In genomic region chr9:48756261-48756812, GRCm38 (mm10) we compare ENCODE assay signal across 11 mouse cellular contexts.
A peak's percentile ranks its signal among the peaks of the same experiment; 100 is the strongest.
DNase-seq lines count a peak whose midpoint lies in the region; ATAC-seq and TF ChIP-seq lines count a peak whose summit lies in the region.
"Had no signal": no experiment of that assay in that cellular context is flagged by ENCODE, and none has a peak within 500 bp of the region (broad histone marks: within the 10 kb centered on the region; RNA-seq: fewer than 3 reads in every experiment).

No protein-coding gene starts in this region.

- peaks cover 38% of the 10 kb centered on the region for H3K4me1 ChIP-seq in heart, adult 2 months (ENCODE audit: control insufficient read depth, insufficient read depth, low read length)
- peaks cover 34% of the 10 kb centered on the region for H3K4me1 ChIP-seq in embryonic facial prominence, embryonic 12.5 days
- peaks cover 13% of the 10 kb centered on the region; the same call in 1 of the 2 replicates for H3K4me1 ChIP-seq in hindbrain, postnatal 0 days (ENCODE audit: insufficient read depth, low read length)
- peaks cover 6% of the 10 kb centered on the region; the same call in 1 of the 2 replicates for H3K4me1 ChIP-seq in midbrain, postnatal 0 days (ENCODE audit: insufficient read depth, low read length)

- H3K27me3 ChIP-seq in heart, adult 2 months (ENCODE audit: control insufficient read depth, insufficient read depth, low read length): no peaks in the 10 kb centered on the region
- H3K27me3 ChIP-seq in embryonic facial prominence, embryonic 12.5 days: no peaks in the 10 kb centered on the region
- H3K27me3 ChIP-seq in hindbrain, postnatal 0 days (ENCODE audit: insufficient read depth, low read length): no peaks in the 10 kb centered on the region
- no peaks in the 10 kb centered on the region for H3K27me3 ChIP-seq in midbrain, postnatal 0 days (ENCODE audit: insufficient read depth, low read length)
- H3K27me3 ChIP-seq: megakaryocyte, embryonic 14.5 days had no signal

- no peak for TF ChIP-seq CTCF in heart, adult 2 months (IDR thresholded peaks at IDR 0.05)
- TF ChIP-seq CTCF in hindbrain, postnatal 0 days (IDR thresholded peaks at IDR 0.05; ENCODE audit: low read depth): no peak
- TF ChIP-seq CTCF in midbrain, postnatal 0 days (IDR thresholded peaks at IDR 0.05): no peak

- no peak for ATAC-seq in embryonic facial prominence, embryonic 12.5 days (ENCODE audit: insufficient number of reproducible peaks, insufficient read depth, low FRiP score, low TSS enrichment)
- ATAC-seq in hindbrain, postnatal 0 days: peak; percentile 46
- ATAC-seq in midbrain, postnatal 0 days (ENCODE audit: low FRiP score): no peak
- ATAC-seq: intestine, postnatal 0 days had no signal

- no peak for DNase-seq in heart, adult 2 months
- DNase-seq in heart, adult 18-20 months: no peak
- DNase-seq in hindbrain, postnatal 0 days (ENCODE audit: low spot score): peak; percentile 56
- DNase-seq in midbrain, postnatal 0 days (ENCODE audit: low spot score): peak; percentile 58
- DNase-seq in kidney, postnatal 36 days: no peak
- no peak for DNase-seq in right cerebral cortex, postnatal 10 days (ENCODE audit: low spot score in 2 of 2)
- DNase-seq in heart, adult 8-10 months (ENCODE audit: low spot score): no peak
- DNase-seq: liver, embryonic 13.5 days had no signal

- TF ChIP-seq EP300 in heart, adult 2 months (IDR thresholded peaks at IDR 0.05; ENCODE audit: insufficient read depth, low read depth, low read length): no peak

- no peak for TF ChIP-seq POLR2A in heart, adult 2 months (IDR thresholded peaks at IDR 0.05; ENCODE audit: insufficient read depth, low read depth, low read length)

- peaks cover 10% of the 10 kb centered on the region; the same call in 1 of the 2 replicates for H3K79me2 ChIP-seq in heart, adult 2 months (replicated peaks; ENCODE audit: control insufficient read depth, insufficient read depth, low read length)

- H3K36me3 ChIP-seq in heart, adult 2 months (ENCODE audit: control insufficient read depth, insufficient read depth, low read length): peaks cover 38% of the 10 kb centered on the region
- H3K36me3 ChIP-seq in embryonic facial prominence, embryonic 12.5 days: no peaks in the 10 kb centered on the region
- H3K36me3 ChIP-seq in hindbrain, postnatal 0 days (ENCODE audit: insufficient read depth, low read length): no peaks in the 10 kb centered on the region
- H3K36me3 ChIP-seq in midbrain, postnatal 0 days (ENCODE audit: insufficient read depth, low read length): no peaks in the 10 kb centered on the region
- H3K36me3 ChIP-seq: liver, embryonic 13.5 days had no signal

- no peaks in the 10 kb centered on the region for H3K9me3 ChIP-seq in embryonic facial prominence, embryonic 12.5 days
- no peaks in the 10 kb centered on the region for H3K9me3 ChIP-seq in hindbrain, postnatal 0 days (ENCODE audit: low read length)
- H3K9me3 ChIP-seq in midbrain, postnatal 0 days (ENCODE audit: low read length): no peaks in the 10 kb centered on the region
- H3K9me3 ChIP-seq: liver, embryonic 13.5 days; megakaryocyte, embryonic 14.5 days had no signal

- H3K4me2 ChIP-seq in embryonic facial prominence, embryonic 12.5 days (replicated peaks): no peak overlapping the region
- no peak overlapping the region for H3K4me2 ChIP-seq in hindbrain, postnatal 0 days (ENCODE audit: low read depth, low read length)
- no peak overlapping the region for H3K4me2 ChIP-seq in midbrain, postnatal 0 days (ENCODE audit: low read depth, low read length, poor library complexity, severe bottlenecking)
- H3K4me2 ChIP-seq: liver, embryonic 13.5 days had no signal

- H3K4me3 ChIP-seq in heart, adult 2 months: no peak overlapping the region
- no peak overlapping the region for H3K4me3 ChIP-seq in embryonic facial prominence, embryonic 12.5 days
- no peak overlapping the region for H3K4me3 ChIP-seq in hindbrain, postnatal 0 days (ENCODE audit: low read length)
- H3K4me3 ChIP-seq in midbrain, postnatal 0 days (ENCODE audit: low read depth, low read length): no peak overlapping the region
- H3K4me3 ChIP-seq: liver, embryonic 13.5 days; megakaryocyte, embryonic 14.5 days had no signal

- H3K9ac ChIP-seq in heart, adult 2 months (ENCODE audit: low read depth, low read length): no peak overlapping the region
- no peak overlapping the region for H3K9ac ChIP-seq in embryonic facial prominence, embryonic 12.5 days
- H3K9ac ChIP-seq in hindbrain, postnatal 0 days (replicated peaks; ENCODE audit: low read length): 0 out of 2 replicates have a peak overlapping the region, but pooled peaks have one; percentile 1
- no peak overlapping the region for H3K9ac ChIP-seq in midbrain, postnatal 0 days (replicated peaks; ENCODE audit: low read length, poor library complexity, severe bottlenecking)
- H3K9ac ChIP-seq: liver, embryonic 13.5 days had no signal

- WGBS in heart, adult 2 months: 75% methylated on average over 10 of the region's 10 CpGs
- 46% methylated on average over 10 of the region's 10 CpGs for WGBS in embryonic facial prominence, embryonic 12.5 days
- WGBS in hindbrain, postnatal 0 days: 27% methylated on average over 10 of the region's 10 CpGs
- WGBS in midbrain, postnatal 0 days: 24% methylated on average over 10 of the region's 10 CpGs

- intact Hi-C loops in heart, adult 2 months (cut with DNase I): no loop called here

- peak overlapping the region; percentile 43 for H3K27ac ChIP-seq in heart, adult 2 months
- H3K27ac ChIP-seq in embryonic facial prominence, embryonic 12.5 days: 0 out of 2 replicates have a peak overlapping the region, but pooled peaks have one; percentile 5
- peak overlapping the region; percentile 41; the same call in 1 of the 2 replicates for H3K27ac ChIP-seq in hindbrain, postnatal 0 days
- H3K27ac ChIP-seq in midbrain, postnatal 0 days (ENCODE audit: low read depth, low read length): no peak overlapping the region
- H3K27ac ChIP-seq: liver, embryonic 13.5 days had no signal

Comparison
In these comparisons a context has a peak if more than half of its experiments do, and no peak if none do; other contexts are left out.
1. DNase-seq: peak in hindbrain, postnatal 0 days (single experiment) and midbrain, postnatal 0 days (single experiment); none in heart, adult 2 months (0 of 2), heart, adult 18-20 months (0 of 2), kidney, postnatal 36 days (0 of 2), right cerebral cortex, postnatal 10 days (0 of 2) and heart, adult 8-10 months (single experiment).